Mouse (Mus musculus) small intestine, adult 2 months (tissue): ENCODE results near the gene Toporsl.

Experiments used
- CTCF ChIP-seq: fragments of 200-500 bp; IDR thresholded peaks from 2 replicates; pipeline ENCODE4 v1.5.1; 2012; ENCODE audit warnings: low read depth, mild to moderate bottlenecking, control low read depth, inconsistent platforms, low read length, moderate library complexity, mixed read lengths; ENCODE audit not compliant: insufficient replicate concordance, insufficient read length; ENCODE audit errors: extremely low read depth
- POLR2A ChIP-seq: fragments of 200-500 bp; IDR thresholded peaks from 2 replicates; pipeline ENCODE4 v1.6.1; 2012; ENCODE audit warnings: low read depth, mild to moderate bottlenecking, control low read depth, inconsistent platforms, low read length, moderate library complexity

GRCm38 (mm10) chr4:52634986-52635385 is 38.9 kb downstream of the Toporsl start:
- TF ChIP-seq POLR2A (no peak), CTCF (no peak)
